Mouse (Mus musculus) forebrain, embryonic 12.5 days (tissue): Measurements from ENCODE around the gene Napa. TPM values are rescaled to one million over a fixed set of nuclear protein-coding genes. Genes with fewer than 3 reads are reported as not detected.

Source experiments
- ATAC-seq: fragments of 200-750 bp; cut with Nextera tagmentation; 2 replicates; pipeline ENCODE4 v1.8.0; 2017; ENCODE audit warnings: moderate TSS enrichment; ENCODE audit not compliant: low FRiP score
- H3K27ac ChIP-seq: fragments of 300-500 bp; sonication (generic); 2 replicates; pipeline ENCODE4 v1.5.1; 2016; ENCODE audit warnings: mild to moderate bottlenecking
- H3K27me3 ChIP-seq: fragments of 300-500 bp; sonication (generic); 2 replicates; pipeline ENCODE4 v1.6.1; 2016; ENCODE audit warnings: mild to moderate bottlenecking
- H3K36me3 ChIP-seq: fragments of 300-500 bp; sonication (generic); replicated peaks from 2 replicates; pipeline ENCODE4 v1.6.1; 2016; ENCODE audit warnings: mild to moderate bottlenecking
- H3K4me1 ChIP-seq: fragments of 300-500 bp; sonication (generic); 2 replicates; pipeline ENCODE4 v1.6.1; 2016
- H3K4me2 ChIP-seq: fragments of 300-500 bp; sonication (generic); 2 replicates; pipeline ENCODE4 v1.6.1; 2016; ENCODE audit warnings: mild to moderate bottlenecking, moderate library complexity
- H3K4me3 ChIP-seq: fragments of 300-500 bp; sonication (generic); replicated peaks from 2 replicates; pipeline ENCODE4 v1.5.1; 2016; ENCODE audit warnings: mild to moderate bottlenecking
- H3K9ac ChIP-seq: fragments of 300-500 bp; sonication (generic); 2 replicates; pipeline ENCODE4 v1.6.1; 2016; ENCODE audit warnings: mild to moderate bottlenecking
- H3K9me3 ChIP-seq: fragments of 300-500 bp; sonication (generic); 2 replicates; pipeline ENCODE4 v1.6.1; 2016
- WGBS: fragments of 180-500 bp; shearing (Covaris S2); methylation state at CpG from one replicate; pipeline ENCODE4 v1.1.7; 2016; 5-methylcytosine and 5-hydroxymethylcytosine counted together
- polyA plus RNA-seq: library from polyadenylated mRNA; unstranded; fragments of >200 nt; fragmentation: Nextera tagmentation; extraction: Ambion mirVana; gene quantifications from 2 replicates; pipeline ENCODE4 v1.2.1, GENCODE M21; 2016

Gene Napa
- polyA plus RNA-seq, 1 experiment from 2014 or later = 150 TPM

- 88% methylated on average over 9 of the region's 9 CpGs for WGBS
- Histone ChIP-seq H3K9ac (no peak overlapping the region), H3K27ac (no peak overlapping the region)
Observed at GRCm38 (mm10) chr7:16125829-16126228, 27.6 kb downstream of the Napa start.

DNA sequence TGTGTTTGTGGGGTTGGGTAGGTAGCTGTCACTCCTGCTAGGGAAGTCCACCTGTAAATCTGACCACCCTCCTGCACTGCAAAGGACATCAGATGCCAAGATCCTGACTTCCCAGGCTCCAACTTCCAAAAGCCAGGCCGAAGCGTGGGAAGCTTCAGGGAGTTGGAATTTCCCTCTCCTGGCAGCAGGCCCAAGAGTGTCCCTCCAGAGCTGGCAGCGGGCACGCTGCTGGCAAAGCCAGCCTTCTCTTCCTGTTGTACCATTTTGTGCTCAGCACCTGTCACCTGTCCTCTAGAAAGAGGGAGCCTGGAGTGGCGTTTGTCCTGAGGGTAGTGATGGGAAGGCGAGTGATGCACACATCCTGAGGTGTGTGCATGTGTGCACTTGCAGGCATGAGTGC is 30.1 kb downstream of the Napa start:
- H3K36me3 ChIP-seq = peaks cover 18% of the 10 kb centered on the region; the same call in 1 of the 2 replicates
- H3K27ac ChIP-seq = no peak overlapping the region
- H3K4me2 ChIP-seq = no peak overlapping the region
- peaks cover 3% of the 10 kb centered on the region; the same call in 1 of the 2 replicates for H3K27me3 ChIP-seq
- peaks cover 45% of the 10 kb centered on the region for H3K4me1 ChIP-seq
- ATAC-seq = no peak
- whole genome bisulfite sequencing = 83% methylated on average over 6 of the region's 6 CpGs
- no peak overlapping the region for H3K4me3 ChIP-seq
- H3K9ac ChIP-seq = no peak overlapping the region
- no peaks in the 10 kb centered on the region for H3K9me3 ChIP-seq

More at GRCm38 (mm10) chr7:16125829-16126228, 27.6 kb downstream of the Napa start:
- Histone ChIP-seq H3K4me1 (peaks cover 21% of the 10 kb centered on the region), H3K9me3 (no peaks in the 10 kb centered on the region), H3K27me3 (no peaks in the 10 kb centered on the region), H3K4me2 (no peak overlapping the region), H3K36me3 (peaks cover 18% of the 10 kb centered on the region; the same call in 1 of the 2 replicates), H3K4me3 (no peak overlapping the region)
- no peak for ATAC-seq

DNA sequence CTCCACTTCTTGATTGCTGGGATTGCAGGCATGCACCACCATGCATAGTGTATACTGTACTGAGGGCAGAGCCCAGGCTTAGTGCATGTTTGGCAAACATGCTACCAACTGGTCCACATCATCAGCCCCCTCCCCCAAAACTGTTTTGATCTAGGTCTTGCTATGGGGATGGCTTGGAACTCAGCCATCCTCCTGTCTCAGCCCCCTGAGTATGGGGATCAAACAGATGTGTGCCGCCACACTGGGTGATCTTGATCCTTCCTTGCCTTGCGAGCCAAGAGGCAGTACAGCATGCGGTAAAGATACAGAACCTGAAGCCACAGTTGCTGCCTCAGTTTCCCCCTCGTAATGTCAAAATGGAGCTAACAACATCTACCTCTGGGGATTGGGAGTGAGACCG is 30.6 kb downstream of the Napa start:
- H3K4me2 ChIP-seq = peak overlapping the region; percentile 89; the same call in 1 of the 2 replicates
- no peaks in the 10 kb centered on the region for H3K9me3 ChIP-seq
- ATAC-seq = no peak
- H3K27ac ChIP-seq = no peak overlapping the region
- H3K4me1 ChIP-seq = peaks cover 51% of the 10 kb centered on the region
- H3K4me3 ChIP-seq = no peak overlapping the region; the same call in 1 of the 2 replicates
- H3K27me3 ChIP-seq = peaks cover 3% of the 10 kb centered on the region; the same call in 1 of the 2 replicates
- H3K36me3 ChIP-seq = peaks cover 18% of the 10 kb centered on the region; the same call in 1 of the 2 replicates
- no peak overlapping the region for H3K9ac ChIP-seq
- 68% methylated on average over 5 of the region's 5 CpGs for WGBS

DNA sequence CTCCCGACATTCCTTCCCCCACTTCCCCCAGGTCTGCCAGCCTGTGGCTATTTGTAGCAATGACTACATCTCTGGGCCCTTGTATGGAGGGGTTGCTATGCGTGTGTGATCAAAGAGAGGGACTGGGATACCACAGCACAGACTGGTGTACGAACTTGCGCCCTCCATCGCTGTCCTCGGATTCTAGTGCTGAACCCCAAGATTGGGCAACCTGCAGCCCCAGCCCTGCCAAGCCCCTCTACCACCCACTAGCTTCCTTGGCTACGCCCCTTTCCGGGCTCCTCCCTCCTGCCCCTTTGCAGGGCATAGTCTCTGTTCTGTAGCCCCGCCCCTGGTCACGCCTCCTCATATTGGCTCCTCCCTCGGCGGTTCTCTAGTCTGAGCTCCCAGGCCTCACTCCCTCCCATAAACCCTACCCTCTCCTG is 31.2 kb downstream of the Napa start, which contains the start of gene Slc8a2:
Gene Slc8a2, plus strand, starts transcription at position 406 of the 425 bp plus-strand sequence.
- no peaks in the 10 kb centered on the region for H3K9me3 ChIP-seq
- H3K27me3 ChIP-seq = peaks cover 3% of the 10 kb centered on the region; the same call in 1 of the 2 replicates
- peak within 1 kb of the TSS; percentile 89 for H3K4me2 ChIP-seq
- H3K9ac ChIP-seq = peak within 1 kb of the TSS; percentile 87
- peak within 1 kb of the TSS; percentile 89 for H3K27ac ChIP-seq
- ATAC-seq = peak; percentile 89
- 2% methylated on average over 12 of the region's 12 CpGs for WGBS
- peaks cover 56% of the 10 kb centered on the region for H3K4me1 ChIP-seq
- H3K36me3 ChIP-seq = peaks cover 13% of the 10 kb centered on the region; the same call in 1 of the 2 replicates
- peak within 1 kb of the TSS; percentile 70 for H3K4me3 ChIP-seq

DNA sequence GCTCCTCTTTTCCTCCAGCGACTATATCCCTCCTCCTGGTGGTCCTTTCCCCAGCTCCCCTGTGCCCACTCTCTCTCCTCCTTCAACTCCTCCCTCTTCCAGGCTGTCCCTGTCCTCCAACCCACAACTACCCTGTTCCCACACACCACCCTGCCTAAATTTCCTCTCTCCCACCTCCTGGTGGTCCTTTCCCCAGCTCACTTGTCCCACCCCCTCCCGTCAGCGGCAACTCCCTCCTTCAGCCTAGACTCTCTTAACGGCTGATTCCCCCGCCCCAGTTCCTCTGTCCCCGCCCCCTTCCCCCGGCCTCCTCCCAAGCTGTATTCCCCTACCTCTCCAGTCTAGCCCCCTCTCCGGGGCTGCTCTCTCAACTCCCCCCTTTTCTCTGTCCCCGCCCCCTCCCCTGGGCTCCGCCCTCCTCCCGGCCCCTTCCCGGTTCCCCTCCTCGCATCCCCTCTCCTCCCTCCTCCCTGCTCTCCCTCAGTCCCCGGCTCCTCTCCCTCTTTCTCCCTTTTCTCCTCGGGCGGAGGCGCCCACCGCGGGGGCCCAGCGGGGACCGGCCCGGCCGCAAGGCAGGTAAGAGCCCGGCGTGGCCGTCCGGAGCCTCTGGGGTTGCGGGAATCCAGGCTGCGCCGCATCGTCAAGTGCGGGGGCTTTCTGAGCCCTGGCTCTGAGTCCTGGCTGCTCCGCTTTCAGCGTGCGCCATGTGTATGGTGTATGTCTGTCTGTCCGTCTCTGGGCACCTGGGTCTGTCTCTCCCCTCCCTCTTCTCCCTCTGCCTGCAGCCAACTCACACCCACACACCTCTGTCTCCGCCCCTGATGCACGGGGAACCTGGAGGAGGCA is 31.8 kb downstream of the Napa start:
- peaks cover 13% of the 10 kb centered on the region; the same call in 1 of the 2 replicates for H3K36me3 ChIP-seq
- ATAC-seq = peak; percentile 81
- peaks cover 63% of the 10 kb centered on the region for H3K4me1 ChIP-seq
- under 1% methylated on average over 35 of the region's 38 CpGs for WGBS
- no peaks in the 10 kb centered on the region for H3K9me3 ChIP-seq
- H3K9ac ChIP-seq = peak overlapping the region; percentile 87
- H3K27ac ChIP-seq = peak overlapping the region; percentile 89
- H3K4me3 ChIP-seq = peak overlapping the region; percentile 70
- H3K27me3 ChIP-seq = peaks cover 3% of the 10 kb centered on the region; the same call in 1 of the 2 replicates
- peak overlapping the region; percentile 89 for H3K4me2 ChIP-seq

DNA sequence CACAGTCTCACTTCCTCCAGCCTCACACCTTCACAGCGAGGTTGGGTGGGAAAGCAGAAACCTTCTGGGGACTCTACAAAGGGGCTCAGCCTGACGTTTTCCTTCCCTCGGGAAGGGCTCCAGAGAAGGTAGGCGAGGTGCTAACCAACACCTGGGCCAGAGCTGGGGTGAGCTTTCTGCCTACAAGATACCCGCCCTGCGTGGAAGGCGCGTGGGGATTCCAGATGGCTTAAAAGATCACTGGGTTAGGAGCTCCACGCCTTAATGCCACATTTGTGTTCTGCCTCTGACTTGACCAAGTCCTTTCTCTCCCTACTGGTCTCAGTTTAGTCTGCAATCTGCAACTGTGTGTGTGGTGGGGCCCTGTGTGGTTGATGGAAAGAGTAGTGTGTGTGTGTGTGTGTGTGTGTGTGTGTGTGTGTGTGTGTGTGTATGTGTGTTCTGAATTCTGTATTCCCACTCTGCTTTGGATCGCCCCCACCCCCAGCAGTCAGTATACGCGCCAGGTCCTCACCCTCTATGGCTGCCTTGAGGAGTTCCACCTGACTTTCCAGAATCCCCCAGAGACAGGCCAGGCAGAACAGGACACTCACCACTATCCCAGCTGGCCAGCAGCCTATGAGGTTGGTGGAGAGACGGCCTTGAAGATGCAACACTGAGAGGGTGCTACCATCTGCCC is 32.8 kb downstream of the Napa start:
- peak overlapping the region; percentile 68 for H3K27ac ChIP-seq
- H3K36me3 ChIP-seq = peaks cover 9% of the 10 kb centered on the region; the same call in 1 of the 2 replicates
- peaks cover 72% of the 10 kb centered on the region for H3K4me1 ChIP-seq
- H3K4me3 ChIP-seq = peak overlapping the region; percentile 70
- no peak for ATAC-seq
- peak overlapping the region; percentile 89 for H3K4me2 ChIP-seq
- H3K9ac ChIP-seq = peak overlapping the region; percentile 87
- WGBS = 43% methylated on average over 13 of the region's 13 CpGs
- peaks cover 3% of the 10 kb centered on the region; the same call in 1 of the 2 replicates for H3K27me3 ChIP-seq
- H3K9me3 ChIP-seq = no peaks in the 10 kb centered on the region

DNA sequence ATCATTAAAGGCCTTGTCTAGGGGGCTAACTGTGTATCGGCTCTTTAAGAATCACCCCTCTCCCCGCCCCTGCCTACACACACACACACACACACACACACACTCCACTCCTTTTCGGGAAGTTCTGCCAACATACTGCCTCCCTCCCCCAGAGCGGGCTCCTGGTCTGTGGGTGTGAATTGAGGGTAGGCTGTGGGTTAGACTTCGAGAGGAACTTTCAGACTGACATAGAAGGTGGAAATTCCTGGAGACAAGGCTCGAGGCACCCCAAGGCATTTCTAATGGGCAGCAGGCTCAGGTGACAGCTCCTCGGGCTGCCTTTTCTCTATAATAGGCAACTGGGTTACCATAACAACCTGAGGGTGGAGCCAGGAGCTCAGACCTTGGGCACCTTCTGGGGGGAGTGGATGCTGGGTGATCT is 33.9 kb downstream of the Napa start:
- H3K27me3 ChIP-seq = peaks cover 3% of the 10 kb centered on the region; the same call in 1 of the 2 replicates
- peak overlapping the region; percentile 68; the same call in 1 of the 2 replicates for H3K27ac ChIP-seq
- 8% methylated on average over 7 of the region's 7 CpGs for WGBS
- peaks cover 74% of the 10 kb centered on the region for H3K4me1 ChIP-seq
- peak overlapping the region; percentile 89 for H3K4me2 ChIP-seq
- no peak for ATAC-seq
- no peaks in the 10 kb centered on the region for H3K9me3 ChIP-seq
- peak overlapping the region; percentile 33; the same call in 1 of the 2 replicates for H3K9ac ChIP-seq
- peak overlapping the region; percentile 70; the same call in 1 of the 2 replicates for H3K4me3 ChIP-seq
- H3K36me3 ChIP-seq = peaks cover 5% of the 10 kb centered on the region; the same call in 1 of the 2 replicates

DNA sequence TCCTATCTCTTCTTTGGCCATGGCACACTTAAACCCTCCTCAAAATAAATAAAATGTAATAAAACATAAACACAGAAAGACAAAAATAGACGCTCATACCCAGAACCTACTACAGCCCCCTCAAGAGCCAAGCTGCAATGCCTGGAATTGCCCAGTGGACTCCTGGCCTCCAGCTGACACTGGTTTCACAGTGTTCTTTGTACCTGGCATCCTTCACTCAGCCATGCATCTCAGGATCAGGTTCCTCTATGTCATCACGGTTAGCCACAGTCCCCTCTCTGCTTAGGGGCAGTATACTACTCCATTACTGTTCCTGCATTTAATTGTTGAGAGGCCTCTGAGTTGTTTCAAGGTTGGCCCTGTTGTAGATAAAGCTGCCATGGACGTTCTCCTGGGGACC is 34.7 kb downstream of the Napa start:
- Histone ChIP-seq H3K36me3 (no peaks in the 10 kb centered on the region), H3K9me3 (no peaks in the 10 kb centered on the region), H3K27ac (0 out of 2 replicates have a peak overlapping the region, but pooled peaks have one; percentile 13), H3K4me1 (peaks cover 74% of the 10 kb centered on the region), H3K4me2 (peak overlapping the region; percentile 89), H3K4me3 (no peak overlapping the region), H3K27me3 (peaks cover 3% of the 10 kb centered on the region; the same call in 1 of the 2 replicates), H3K9ac (peak overlapping the region; percentile 33; the same call in 1 of the 2 replicates)
- ATAC-seq = no peak
- WGBS = 69% methylated on average over 3 of the region's 3 CpGs

- H3K9me3 ChIP-seq = no peaks in the 10 kb centered on the region
- H3K36me3 ChIP-seq = no peaks in the 10 kb centered on the region
- H3K27ac ChIP-seq = peak overlapping the region; percentile 80; the same call in 1 of the 2 replicates
- 94% methylated on average over 9 of the region's 9 CpGs for WGBS
- H3K4me3 ChIP-seq = no peak overlapping the region
- no peak overlapping the region; the same call in 1 of the 2 replicates for H3K4me2 ChIP-seq
- H3K9ac ChIP-seq = no peak overlapping the region
- H3K27me3 ChIP-seq = peaks cover 3% of the 10 kb centered on the region; the same call in 1 of the 2 replicates
- H3K4me1 ChIP-seq = peaks cover 73% of the 10 kb centered on the region
- ATAC-seq = no peak
Observed at GRCm38 (mm10) chr7:16133691-16134090, 35.4 kb downstream of the Napa start.

DNA sequence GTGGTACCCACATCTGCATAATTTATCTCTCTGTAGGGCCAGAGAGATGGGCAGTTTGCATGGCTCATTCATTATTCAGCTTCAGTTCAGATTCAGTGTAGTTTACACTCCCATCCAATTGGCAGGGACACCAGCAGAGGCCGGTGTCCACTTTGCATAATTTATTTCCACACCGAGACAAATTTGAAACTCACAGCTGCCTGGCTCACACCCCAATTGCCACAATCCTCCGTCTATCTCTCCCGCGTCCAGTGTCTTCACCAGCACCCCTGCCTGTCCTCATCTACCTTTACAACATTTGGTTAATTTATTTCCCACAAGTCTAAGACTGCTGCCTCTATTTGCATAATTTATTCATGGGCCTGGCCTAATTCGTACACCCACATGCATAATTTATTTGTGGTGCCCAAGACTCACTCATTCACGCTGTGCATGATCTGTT is 36.7 kb downstream of the Napa start:
- H3K9ac ChIP-seq = no peak overlapping the region
- H3K27ac ChIP-seq = peak overlapping the region; percentile 80
- 32% methylated on average over 7 of the region's 7 CpGs for WGBS
- no peaks in the 10 kb centered on the region for H3K9me3 ChIP-seq
- peak overlapping the region; percentile 8; the same call in 1 of the 2 replicates for H3K4me3 ChIP-seq
- H3K27me3 ChIP-seq = peaks cover 3% of the 10 kb centered on the region; the same call in 1 of the 2 replicates
- H3K4me2 ChIP-seq = peak overlapping the region; percentile 37
- 0 out of 2 replicates have a peak, but pooled peaks cover 8% of the 10 kb centered on the region for H3K36me3 ChIP-seq
- peaks cover 60% of the 10 kb centered on the region for H3K4me1 ChIP-seq
- peak; percentile 48; the same call in 1 of the 2 replicates for ATAC-seq

DNA sequence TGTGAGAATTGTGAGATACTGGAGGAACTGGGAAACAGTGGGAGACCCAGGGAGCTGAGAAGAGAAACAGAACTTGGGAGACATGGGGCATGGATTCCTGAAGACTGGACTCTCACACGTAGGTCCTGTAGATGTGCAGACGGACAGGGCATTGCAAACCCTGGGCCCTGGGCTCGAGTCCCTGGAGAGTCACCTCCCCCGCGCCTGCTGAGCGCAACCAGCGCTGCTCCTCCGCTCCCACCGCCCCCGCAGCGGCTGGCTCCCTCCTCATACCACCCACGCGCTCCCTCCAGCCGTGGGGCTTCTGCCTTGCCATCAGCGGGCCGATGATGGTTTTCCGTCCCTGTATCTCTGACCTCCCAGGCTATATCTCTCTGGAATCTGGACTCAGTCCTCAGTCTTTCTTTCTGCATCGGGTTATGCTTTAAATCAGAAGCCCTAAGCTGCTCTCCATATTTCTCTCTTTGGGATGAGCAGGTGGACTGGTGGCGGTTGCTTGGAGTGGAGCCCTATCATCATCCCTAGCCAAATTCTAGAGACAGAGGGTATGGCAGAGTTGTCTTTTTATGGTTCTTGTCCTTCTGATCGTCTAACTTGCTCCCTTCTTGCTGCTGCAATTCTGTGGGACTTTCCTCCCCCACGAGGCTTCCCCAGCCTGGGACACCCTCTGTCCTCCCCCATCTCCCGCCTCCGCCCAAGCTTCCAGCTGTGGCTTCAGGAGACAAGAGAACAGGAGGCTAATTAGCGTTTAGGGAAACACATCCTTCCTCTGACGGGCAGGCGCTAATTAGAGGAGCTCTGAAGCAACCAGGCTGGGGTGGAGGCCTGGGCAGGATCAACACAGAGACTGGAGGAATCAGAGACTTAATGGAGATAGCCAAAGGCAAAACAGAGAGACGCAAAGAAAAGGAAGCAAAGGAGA is 48.5 kb downstream of the Napa start:
- Histone ChIP-seq H3K27ac (peak overlapping the region; percentile 21; the same call in 1 of the 2 replicates), H3K27me3 (no peaks in the 10 kb centered on the region; the same call in 1 of the 2 replicates), H3K36me3 (peaks cover 11% of the 10 kb centered on the region), H3K4me1 (peaks cover 17% of the 10 kb centered on the region), H3K4me3 (no peak overlapping the region), H3K9ac (no peak overlapping the region), H3K4me2 (no peak overlapping the region), H3K9me3 (no peaks in the 10 kb centered on the region)
- ATAC-seq = peak; percentile 62; the same call in 1 of the 2 replicates
- 22% methylated on average over 27 of the region's 27 CpGs for WGBS
